Mouse (Mus musculus) neutrophil, adult 5-6 weeks (primary cell): ENCODE measurements around the gene Sh3bp5. TPM values are rescaled to one million over a fixed set of nuclear protein-coding genes. Genes with fewer than 3 reads are reported as not detected.

Experiments
- ATAC-seq: fragments of 151-379, 151-347 bp; 2 replicates; pipeline ENCODE4 v1.8.0; 2017; ENCODE audit warnings: mild to moderate bottlenecking, moderate TSS enrichment; ENCODE audit not compliant: insufficient number of reproducible peaks, poor library complexity, low FRiP score, severe bottlenecking; ENCODE audit errors: extremely low read depth
- total RNA-seq: library from RNA; stranded (forward); fragments of 200-1000 nt; gene quantifications from 2 replicates; pipeline ENCODE4 v1.2.3, GENCODE M21; 2017

Sh3bp5 gene
- total RNA-seq, 1 experiment from 2014 or later = 110 TPM

DNA sequence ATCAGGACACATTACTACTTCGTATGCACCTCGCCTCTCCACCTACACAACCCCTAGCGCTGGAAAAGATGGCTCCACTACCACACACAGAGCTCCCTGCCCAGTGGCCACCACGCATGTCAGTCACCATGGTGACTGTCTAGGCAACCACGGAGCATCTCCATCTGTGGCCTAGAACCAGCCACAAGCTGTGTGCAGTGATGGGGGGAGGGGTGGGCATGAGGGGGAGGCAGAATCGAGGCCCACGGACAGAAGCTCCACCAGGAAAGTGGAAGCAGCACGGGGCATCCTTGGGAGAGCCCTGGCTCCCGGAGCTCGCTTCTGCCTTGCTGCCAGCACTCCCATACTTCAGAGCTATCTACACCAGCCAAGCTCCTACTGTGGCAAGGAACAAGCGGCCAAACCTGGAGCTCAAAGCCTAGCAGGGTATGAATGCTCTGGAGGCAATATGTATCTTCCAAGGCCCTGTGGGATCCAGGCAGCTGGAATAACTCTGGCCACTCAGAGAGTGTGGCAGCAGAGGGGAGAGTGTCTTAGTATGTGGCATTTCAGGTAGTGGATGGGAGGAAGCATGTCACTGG, 52.3 kb downstream of the Sh3bp5 start:
- no peak for ATAC-seq

DNA sequence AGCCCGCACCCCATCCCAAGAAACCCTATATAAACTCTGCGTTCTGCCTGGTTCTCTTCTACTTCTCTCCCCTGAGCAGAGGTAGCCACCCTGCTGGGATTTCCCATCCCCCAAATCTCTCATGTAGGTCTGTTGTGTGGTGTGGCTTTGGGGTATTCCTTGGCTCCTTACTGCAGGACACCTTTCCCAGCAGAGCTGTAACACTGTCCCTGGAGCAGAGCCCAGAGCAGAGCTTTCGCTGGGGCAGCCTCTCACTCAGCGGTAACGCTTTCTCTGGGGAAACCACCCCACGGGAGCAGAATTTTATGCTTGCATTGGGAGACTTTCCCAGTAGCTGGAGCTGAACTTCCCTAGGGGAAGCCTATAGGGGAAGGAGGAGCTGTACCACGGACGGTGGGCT, 53.6 kb downstream of the Sh3bp5 start:
- no peak for ATAC-seq

DNA sequence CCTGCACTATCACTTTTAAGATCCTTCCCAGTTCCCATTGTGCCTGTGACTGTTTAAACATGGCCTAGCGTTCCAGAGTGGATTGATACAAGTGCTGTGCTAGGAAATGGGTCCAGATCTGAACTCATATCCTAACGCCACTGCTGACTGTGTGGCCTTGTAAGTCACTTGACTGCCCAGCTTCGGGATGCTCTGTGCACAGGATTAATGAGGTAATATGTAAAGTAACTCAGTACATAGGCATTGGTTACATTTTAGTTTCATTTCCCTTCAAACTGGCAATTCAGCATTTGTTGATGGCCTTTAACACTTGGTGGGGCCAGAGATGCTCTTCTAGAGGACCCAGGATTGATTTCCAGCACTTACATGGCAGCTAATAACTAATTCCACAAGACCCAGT, 59.5 kb downstream of the Sh3bp5 start:
- peak; percentile 32; the same call in 1 of the 2 replicates for ATAC-seq

GRCm38 (mm10) chr14:31374390-31374789, 61.5 kb downstream of the Sh3bp5 start:
- ATAC-seq = no peak

- ATAC-seq = no peak
Measured at GRCm38 (mm10) chr14:31369377-31369776, 66.5 kb downstream of the Sh3bp5 start.

GRCm38 (mm10) chr14:31367951-31368350, 67.9 kb downstream of the Sh3bp5 start:
- no peak for ATAC-seq

GRCm38 (mm10) chr14:31365350-31365749, 70.5 kb downstream of the Sh3bp5 start:
- peak; percentile 56; the same call in 1 of the 2 replicates for ATAC-seq

DNA sequence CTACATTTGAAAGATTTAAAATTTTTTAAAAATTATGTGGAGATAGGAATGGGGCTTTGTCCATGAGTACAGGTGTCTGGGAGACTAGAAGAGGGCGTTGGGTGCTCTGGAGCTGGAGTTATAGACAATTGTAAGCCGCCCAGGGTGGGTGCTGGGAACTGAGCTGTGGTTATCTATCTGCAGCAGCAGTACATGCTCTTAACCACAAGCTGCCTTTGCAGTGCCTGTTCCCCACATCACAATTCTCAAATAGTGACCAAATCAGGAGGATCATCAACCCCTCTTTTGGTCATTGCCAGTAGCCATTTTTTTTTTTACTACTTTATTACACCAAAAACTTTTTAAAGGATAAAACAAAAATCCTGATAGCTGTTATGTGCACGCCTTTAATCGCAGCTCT, 71.3 kb downstream of the Sh3bp5 start:
- no peak for ATAC-seq

DNA sequence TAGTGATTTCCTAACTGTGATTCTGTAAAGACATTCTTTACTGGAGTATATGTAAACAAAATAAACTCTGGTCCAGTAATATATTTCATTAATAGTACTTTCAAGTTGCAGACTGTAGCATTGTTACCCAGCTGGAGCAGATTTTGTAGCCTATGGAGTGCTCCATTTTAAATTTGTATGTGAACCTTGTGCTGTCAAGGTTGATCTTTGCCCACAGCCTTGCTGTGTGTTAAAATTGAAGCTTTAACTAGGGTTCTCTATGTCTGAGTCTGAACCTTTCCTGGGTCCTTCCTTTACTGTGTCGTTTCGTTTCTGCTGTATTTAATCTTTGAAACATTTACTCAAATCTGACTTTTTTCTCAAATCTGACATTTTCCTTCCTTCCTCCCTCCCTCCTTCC, 73.6 kb downstream of the Sh3bp5 start:
- ATAC-seq = no peak

GRCm38 (mm10) chr14:31345367-31345766, 90.5 kb downstream of the Sh3bp5 start:
- ATAC-seq = no peak

- no peak for ATAC-seq
Measured at GRCm38 (mm10) chr14:31343241-31343640, 92.6 kb downstream of the Sh3bp5 start.

- ATAC-seq = no peak
Measured at GRCm38 (mm10) chr14:31337947-31338346, 97.9 kb downstream of the Sh3bp5 start.

DNA sequence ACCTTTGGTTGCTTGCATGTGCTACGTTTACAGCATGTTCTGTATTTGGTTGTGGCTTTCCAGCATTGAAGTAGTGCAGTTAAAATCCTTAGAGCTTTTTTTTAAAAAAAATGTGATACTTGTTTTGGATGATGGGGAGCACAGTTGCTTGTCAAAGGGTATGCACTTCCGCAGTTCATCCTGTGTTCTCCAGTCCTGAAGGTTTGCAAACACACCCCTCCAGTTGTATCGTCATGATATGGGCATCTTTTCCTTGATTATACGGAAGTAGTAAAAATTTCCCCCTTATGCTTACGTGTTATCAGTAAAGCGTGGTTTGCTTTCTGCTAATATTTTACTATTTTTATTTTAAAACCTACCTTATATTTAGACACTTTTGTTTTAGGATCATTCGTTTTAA, 98.5 kb downstream of the Sh3bp5 start:
- no peak for ATAC-seq

DNA sequence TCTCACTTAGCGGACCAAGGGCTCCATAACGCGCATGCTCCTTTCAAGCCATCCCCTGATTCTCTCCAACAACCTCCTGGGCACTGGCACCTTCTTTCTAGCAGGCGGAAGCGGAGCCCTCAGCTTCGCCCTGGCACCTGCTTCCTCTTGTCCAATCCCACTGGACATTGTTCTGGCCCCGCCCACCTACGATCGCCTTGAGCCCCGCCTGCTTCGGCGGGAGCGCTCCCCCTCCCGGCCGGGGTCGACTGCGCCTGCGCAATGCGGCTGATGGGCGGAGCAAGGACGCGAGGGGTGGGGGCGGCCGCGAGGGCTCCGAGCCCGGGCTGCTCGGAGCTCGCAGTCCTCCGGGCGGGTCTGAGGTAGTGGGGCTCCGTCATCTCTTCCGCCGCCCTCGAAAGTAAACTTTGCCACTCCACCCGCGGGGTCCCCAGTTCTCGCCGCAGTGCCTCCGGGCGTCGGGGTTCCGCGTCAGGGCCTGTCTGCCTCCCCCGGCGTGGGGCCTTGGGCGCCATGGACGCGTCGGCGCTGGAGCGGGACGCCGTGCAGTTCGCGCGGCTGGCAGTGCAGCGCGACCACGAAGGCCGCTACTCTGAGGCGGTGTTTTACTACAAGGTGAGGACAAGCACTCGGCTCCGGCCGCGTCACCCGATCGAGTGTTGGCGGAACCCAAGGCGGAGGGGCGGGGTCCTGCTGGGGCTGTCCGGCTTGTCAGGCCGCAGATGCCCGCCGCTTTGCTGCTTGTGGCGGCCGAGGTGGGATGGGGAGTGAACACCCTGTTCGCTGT, 99.3 kb downstream of the Sh3bp5 start, which contains the start of gene Capn7:
Gene Capn7, plus strand, starts transcription at position 270 of the 787 bp plus-strand sequence.
- peak; percentile 96 for ATAC-seq

- no peak for ATAC-seq
Measured at GRCm38 (mm10) chr14:31335765-31336164, 100.1 kb downstream of the Sh3bp5 start.

GRCm38 (mm10) chr14:31330957-31331356, 104.9 kb downstream of the Sh3bp5 start:
- no peak for ATAC-seq

DNA sequence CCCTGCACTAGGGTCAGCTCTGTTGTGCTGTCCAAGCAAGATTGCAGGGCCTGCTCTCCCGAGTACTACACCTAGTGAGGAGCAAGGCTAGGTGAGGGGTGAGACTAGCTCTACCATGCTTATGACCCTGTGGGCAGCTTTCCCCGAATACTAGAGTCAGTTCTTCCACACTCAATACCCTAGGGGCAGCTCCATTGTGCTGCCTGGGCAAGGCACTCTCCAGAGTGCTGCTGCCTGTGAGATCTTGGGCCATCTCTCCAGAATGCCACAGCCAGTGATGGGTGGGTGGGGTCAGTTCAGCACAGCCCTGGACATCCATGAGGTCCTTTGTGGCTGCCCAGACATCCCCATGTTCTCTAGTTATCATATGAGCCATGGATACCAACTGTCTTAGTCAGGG, 106.1 kb downstream of the Sh3bp5 start:
- no peak for ATAC-seq

DNA sequence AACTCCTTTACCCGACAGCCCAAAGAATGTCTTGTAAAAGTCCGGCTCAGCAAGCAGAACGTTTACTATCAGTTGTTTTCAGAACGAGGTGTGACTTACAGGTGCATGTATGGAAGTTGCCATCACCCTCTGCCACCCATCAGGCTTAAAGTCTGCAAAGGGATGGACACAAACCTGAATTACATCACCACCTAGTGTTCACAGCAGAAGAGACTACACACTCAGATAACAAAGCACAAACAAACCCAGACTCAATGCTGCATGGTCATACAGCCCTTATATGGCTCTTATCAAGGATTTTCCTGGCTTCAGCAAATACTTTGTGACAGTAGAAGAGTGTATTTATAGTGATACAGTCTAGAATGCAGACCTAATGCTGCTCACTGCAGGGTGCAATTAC, 108.2 kb downstream of the Sh3bp5 start:
- no peak for ATAC-seq

DNA sequence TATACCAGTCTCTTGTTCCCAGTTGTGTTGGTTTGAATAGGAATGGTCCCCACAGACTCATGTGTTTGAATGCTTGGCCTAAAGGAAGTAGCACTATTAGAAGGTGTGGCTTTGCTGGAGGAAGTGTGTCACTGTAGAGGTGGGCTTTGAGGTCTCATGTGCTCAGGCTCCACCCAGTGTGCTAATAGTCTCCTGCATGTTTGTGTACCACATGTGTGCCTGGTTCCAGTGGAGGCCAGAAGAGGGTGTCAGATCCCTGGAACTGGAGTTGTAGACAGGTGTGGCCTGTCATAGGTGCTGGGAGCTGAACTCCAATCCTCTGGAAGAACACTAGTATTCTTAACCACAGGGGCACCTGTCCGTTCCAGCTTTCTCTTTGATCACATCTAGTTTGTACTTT, 108.7 kb downstream of the Sh3bp5 start:
- ATAC-seq = no peak

GRCm38 (mm10) chr14:31326770-31327169, 109.1 kb downstream of the Sh3bp5 start:
- ATAC-seq = no peak
